Mouse (Mus musculus) liver, embryonic 13.5 days (tissue): Measurements from ENCODE around the gene Naaladl1. TPM values are rescaled to one million over a fixed set of nuclear protein-coding genes. Genes with fewer than 3 reads are reported as not detected.
A peak's percentile ranks its signal among the peaks of the same experiment; 100 is the strongest.

Source experiments
- ATAC-seq: fragments of 200-750 bp; cut with Nextera tagmentation; 2 replicates; pipeline ENCODE4 v1.8.0; 2017; ENCODE audit warnings: low read depth, mild to moderate bottlenecking, moderate number of reproducible peaks, moderate library complexity
- DNase-seq: peaks from one replicate; pipeline ENCODE4 v3.0.0; 2022
- H3K27ac ChIP-seq: fragments of 300-500 bp; sonication (generic); 2 replicates; pipeline ENCODE4 v1.5.1; 2015; ENCODE audit warnings: moderate library complexity, mild to moderate bottlenecking, inconsistent platforms
- H3K27me3 ChIP-seq: fragments of 300-500 bp; sonication (generic); 2 replicates; pipeline ENCODE4 v1.6.1; 2015; ENCODE audit warnings: mild to moderate bottlenecking, inconsistent platforms
- H3K36me3 ChIP-seq: fragments of 300-500 bp; sonication (generic); 2 replicates; pipeline ENCODE4 v1.6.1; 2015; ENCODE audit warnings: mild to moderate bottlenecking, inconsistent platforms
- H3K4me1 ChIP-seq: fragments of 300-500 bp; sonication (generic); replicated peaks from 2 replicates; pipeline ENCODE4 v1.6.1; 2015; ENCODE audit warnings: inconsistent platforms
- H3K4me2 ChIP-seq: fragments of 300-500 bp; sonication (generic); 2 replicates; pipeline ENCODE4 v1.6.1; 2015; ENCODE audit warnings: inconsistent platforms, mild to moderate bottlenecking, moderate library complexity
- H3K4me3 ChIP-seq: fragments of 300-500 bp; sonication (generic); replicated peaks from 2 replicates; pipeline ENCODE4 v1.5.1; 2015; ENCODE audit warnings: mild to moderate bottlenecking, inconsistent platforms
- H3K9ac ChIP-seq: fragments of 300-500 bp; sonication (generic); 2 replicates; pipeline ENCODE4 v1.6.1; 2015; ENCODE audit warnings: mild to moderate bottlenecking, inconsistent platforms
- H3K9me3 ChIP-seq: fragments of 300-500 bp; sonication (generic); replicated peaks from 2 replicates; pipeline ENCODE4 v1.6.1; 2016; ENCODE audit warnings: inconsistent platforms
- WGBS: fragments of 180-500 bp; shearing (Covaris S2); methylation state at CpG from one replicate; pipeline ENCODE4 v1.1.7; 2015; ENCODE audit not compliant: insufficient replicate concordance; 5-methylcytosine and 5-hydroxymethylcytosine counted together
- polyA plus RNA-seq: library from polyadenylated mRNA; unstranded; fragments of >200 nt; fragmentation: Nextera tagmentation; extraction: Ambion mirVana; gene quantifications from 2 replicates; pipeline ENCODE4 v1.2.1, GENCODE M21; 2015

Naaladl1 gene
- 2.2 and 2.6 TPM in 2 replicates for polyA plus RNA-seq

DNA sequence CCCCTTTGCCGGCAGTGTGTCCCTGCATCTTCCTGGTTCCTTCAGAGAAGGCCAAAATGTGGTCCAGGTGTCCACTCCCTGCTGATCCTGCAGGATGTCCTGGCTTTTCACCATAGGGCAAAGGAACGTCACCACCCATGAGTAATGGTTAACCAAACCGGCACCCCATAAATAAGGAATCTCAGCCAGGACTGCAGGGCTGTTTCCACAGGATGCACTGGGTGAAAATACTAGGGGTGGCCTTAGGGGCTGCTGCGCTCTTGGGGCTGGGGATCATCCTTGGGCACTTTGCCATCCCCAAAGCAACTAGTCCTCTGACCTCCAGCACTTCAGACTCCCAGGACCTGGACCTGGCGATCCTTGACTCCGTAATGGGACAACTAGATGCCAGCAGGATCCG lies at the start of gene Naaladl1:
Naaladl1 (plus strand) TSS at position 197 of the 400 bp plus-strand sequence.
- ATAC-seq (no peak), DNase-seq (no peak)
- Histone ChIP-seq H3K4me1 (peaks cover 57% of the 10 kb centered on the region), H3K27ac (peak within 1 kb of the TSS; percentile 15; the same call in 1 of the 2 replicates), H3K9ac (no peak within 1 kb of the TSS), H3K4me3 (no peak within 1 kb of the TSS), H3K36me3 (no peaks in the 10 kb centered on the region), H3K27me3 (no peaks in the 10 kb centered on the region), H3K9me3 (no peaks in the 10 kb centered on the region), H3K4me2 (peak within 1 kb of the TSS; percentile 21; the same call in 1 of the 2 replicates)
- 85% methylated on average over 7 of the region's 7 CpGs for WGBS

- DNase-seq (no peak), ATAC-seq (no peak)
- Histone ChIP-seq H3K9ac (peak overlapping the region; percentile 81), H3K4me3 (peak overlapping the region; percentile 89), H3K27me3 (no peaks in the 10 kb centered on the region), H3K9me3 (no peaks in the 10 kb centered on the region), H3K36me3 (peaks cover 65% of the 10 kb centered on the region), H3K4me2 (peak overlapping the region; percentile 95), H3K4me1 (peaks cover 60% of the 10 kb centered on the region), H3K27ac (peak overlapping the region; percentile 72)
- 39% methylated on average over 4 of the region's 4 CpGs for WGBS
Measured at GRCm38 (mm10) chr19:6056696-6057095, 48.9 kb upstream of the Naaladl1 start.

GRCm38 (mm10) chr19:6057313-6058096 lies 48.1 kb upstream of the Naaladl1 start, which contains the start of the genes Mrpl49 and Fau:
Gene Mrpl49, minus strand, starts transcription at chr19:6057785.
Gene Fau, plus strand, starts transcription at chr19:6057844.
- DNase-seq (peak; percentile 97), ATAC-seq (peak; percentile 79)
- Histone ChIP-seq H3K27me3 (no peaks in the 10 kb centered on the region), H3K9me3 (no peaks in the 10 kb centered on the region), H3K4me2 (peak within 1 kb of the TSS; percentile 95), H3K36me3 (peaks cover 57% of the 10 kb centered on the region), H3K27ac (peak within 1 kb of the TSS; percentile 85), H3K4me3 (peak within 1 kb of the TSS; percentile 89), H3K4me1 (peaks cover 68% of the 10 kb centered on the region), H3K9ac (peak within 1 kb of the TSS; percentile 95)
- under 1% methylated on average over 63 of the region's 63 CpGs for WGBS

- WGBS, result 13% methylated on average over 5 of the region's 5 CpGs
- ATAC-seq (no peak), DNase-seq (no peak)
- Histone ChIP-seq H3K4me2 (peak overlapping the region; percentile 85), H3K9ac (peak overlapping the region; percentile 95), H3K4me1 (peaks cover 70% of the 10 kb centered on the region), H3K9me3 (no peaks in the 10 kb centered on the region), H3K27me3 (no peaks in the 10 kb centered on the region), H3K36me3 (peaks cover 47% of the 10 kb centered on the region), H3K4me3 (peak overlapping the region; percentile 89), H3K27ac (peak overlapping the region; percentile 85)
Measured at GRCm38 (mm10) chr19:6058513-6058912, 47.1 kb upstream of the Naaladl1 start.

DNA sequence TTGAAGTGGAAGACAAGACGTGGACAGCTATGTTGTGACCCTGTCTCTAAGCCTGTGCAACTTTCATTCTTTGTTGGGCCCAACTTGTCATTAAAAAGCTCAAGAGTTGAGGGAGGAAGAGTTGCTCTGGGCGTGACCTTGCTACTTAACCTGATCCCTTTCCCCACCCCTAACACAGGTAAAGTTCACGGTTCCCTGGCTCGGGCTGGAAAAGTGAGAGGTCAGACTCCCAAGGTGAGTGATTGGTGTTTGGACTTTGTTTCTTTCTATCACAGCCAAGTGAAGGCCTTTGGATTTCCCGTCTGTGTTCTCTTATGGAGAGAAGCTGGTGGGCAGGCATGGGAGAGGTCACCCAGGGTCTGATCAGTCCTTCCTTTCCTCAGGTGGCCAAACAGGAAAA lies 46.6 kb upstream of the Naaladl1 start:
- Histone ChIP-seq H3K4me2 (peak overlapping the region; percentile 85), H3K27me3 (no peaks in the 10 kb centered on the region), H3K9me3 (no peaks in the 10 kb centered on the region), H3K36me3 (peaks cover 43% of the 10 kb centered on the region), H3K27ac (peak overlapping the region; percentile 85), H3K4me1 (peaks cover 70% of the 10 kb centered on the region), H3K9ac (peak overlapping the region; percentile 95), H3K4me3 (peak overlapping the region; percentile 89)
- 59% methylated on average over 5 of the region's 5 CpGs for WGBS
- no peak for ATAC-seq
- no peak for DNase-seq

- ATAC-seq, result peak; percentile 74
- Histone ChIP-seq H3K36me3 (peaks cover 22% of the 10 kb centered on the region), H3K4me3 (peak within 1 kb of the TSS; percentile 81), H3K27ac (peak within 1 kb of the TSS; percentile 96), H3K27me3 (no peaks in the 10 kb centered on the region), H3K9me3 (no peaks in the 10 kb centered on the region), H3K9ac (peak within 1 kb of the TSS; percentile 93), H3K4me2 (peak within 1 kb of the TSS; percentile 100), H3K4me1 (peaks cover 60% of the 10 kb centered on the region)
- DNase-seq, result peak; percentile 87
- WGBS, result under 1% methylated on average over 58 of the region's 58 CpGs
Measured at GRCm38 (mm10) chr19:6061021-6061533, 44.5 kb upstream of the Naaladl1 start, which contains the start of gene Znhit2. Gene Znhit2, plus strand, starts transcription at chr19:6061192.

GRCm38 (mm10) chr19:6061641-6062302 lies 43.8 kb upstream of the Naaladl1 start:
- peak overlapping the region; percentile 93 for H3K9ac ChIP-seq
- peaks cover 19% of the 10 kb centered on the region for H3K36me3 ChIP-seq
- peak overlapping the region; percentile 96 for H3K27ac ChIP-seq
- no peaks in the 10 kb centered on the region for H3K9me3 ChIP-seq
- WGBS, result 1% methylated on average over 44 of the region's 44 CpGs
- H3K4me3 ChIP-seq, result peak overlapping the region; percentile 81
- DNase-seq (peak; percentile 38), ATAC-seq (peak; percentile 16)
- peak overlapping the region; percentile 100 for H3K4me2 ChIP-seq
- H3K4me1 ChIP-seq, result peaks cover 60% of the 10 kb centered on the region
- H3K27me3 ChIP-seq, result no peaks in the 10 kb centered on the region

GRCm38 (mm10) chr19:6062418-6062817 lies 43.2 kb upstream of the Naaladl1 start:
- Histone ChIP-seq H3K9ac (peak overlapping the region; percentile 93), H3K27ac (peak overlapping the region; percentile 96), H3K9me3 (no peaks in the 10 kb centered on the region), H3K27me3 (no peaks in the 10 kb centered on the region), H3K4me3 (peak overlapping the region; percentile 81), H3K4me2 (peak overlapping the region; percentile 100), H3K36me3 (peaks cover 19% of the 10 kb centered on the region), H3K4me1 (peaks cover 63% of the 10 kb centered on the region)
- ATAC-seq, result no peak
- 47% methylated on average over 5 of the region's 5 CpGs for WGBS
- no peak for DNase-seq

DNA sequence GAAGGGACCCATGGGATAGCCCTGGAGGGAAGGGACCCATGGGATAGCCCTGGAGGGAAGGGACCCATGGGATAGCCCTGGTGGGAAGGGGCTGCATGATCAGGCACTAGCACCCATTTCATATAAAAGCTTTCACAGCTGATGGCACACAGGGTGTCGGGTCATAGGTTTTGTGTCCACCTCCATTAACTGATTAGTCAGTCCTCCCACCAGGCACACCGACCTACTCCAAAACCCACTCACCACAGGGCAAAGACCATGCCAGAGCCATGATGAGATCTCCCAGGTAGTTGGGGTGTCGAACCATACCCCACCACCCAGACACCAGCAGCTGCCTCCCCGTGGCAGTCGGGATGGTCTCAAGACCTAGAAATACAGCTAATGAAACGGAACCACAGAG lies 42.5 kb upstream of the Naaladl1 start:
- H3K4me3 ChIP-seq, result peak overlapping the region; percentile 81
- H3K9me3 ChIP-seq, result no peaks in the 10 kb centered on the region
- no peak for ATAC-seq
- 88% methylated on average over 6 of the region's 6 CpGs for WGBS
- H3K27me3 ChIP-seq, result no peaks in the 10 kb centered on the region
- H3K27ac ChIP-seq, result peak overlapping the region; percentile 96
- peak overlapping the region; percentile 100 for H3K4me2 ChIP-seq
- H3K9ac ChIP-seq, result peak overlapping the region; percentile 93; the same call in 1 of the 2 replicates
- H3K36me3 ChIP-seq, result peaks cover 19% of the 10 kb centered on the region
- H3K4me1 ChIP-seq, result peaks cover 70% of the 10 kb centered on the region
- DNase-seq, result no peak

GRCm38 (mm10) chr19:6066571-6066970 lies 39.0 kb upstream of the Naaladl1 start:
- DNase-seq, result no peak
- H3K27ac ChIP-seq, result peak overlapping the region; percentile 84; the same call in 1 of the 2 replicates
- no peak for ATAC-seq
- H3K9me3 ChIP-seq, result no peaks in the 10 kb centered on the region
- H3K4me2 ChIP-seq, result peak overlapping the region; percentile 93
- WGBS, result 44% methylated on average over 5 of the region's 5 CpGs
- peak overlapping the region; percentile 64 for H3K4me3 ChIP-seq
- H3K27me3 ChIP-seq, result no peaks in the 10 kb centered on the region
- peaks cover 55% of the 10 kb centered on the region for H3K4me1 ChIP-seq
- H3K36me3 ChIP-seq, result peaks cover 30% of the 10 kb centered on the region
- H3K9ac ChIP-seq, result peak overlapping the region; percentile 79
